Mouse (Mus musculus) bone marrow macrophage, adult 2 months (primary cell): ENCODE results near the gene Hoxd10.

Experiments used
- CTCF ChIP-seq: IDR thresholded peaks from 2 replicates; pipeline ENCODE4 v1.5.1; 2012; ENCODE audit warnings: low read depth, mild to moderate bottlenecking, low read length, moderate library complexity
- POLR2A ChIP-seq: IDR thresholded peaks from 2 replicates; pipeline ENCODE4 v1.6.1; 2012; ENCODE audit warnings: mild to moderate bottlenecking, low read depth, low read length, borderline replicate concordance

GRCm38 (mm10) chr2:74686301-74686987 is 5.3 kb upstream of the Hoxd10 start:
- TF ChIP-seq POLR2A (no peak), CTCF (no peak)
